Mouse (Mus musculus) cortical plate, adult 2 months (tissue): ENCODE measurements around the gene Fermt1. TPM values are rescaled to one million over a fixed set of nuclear protein-coding genes. Genes with fewer than 3 reads are reported as not detected.

ENCODE experiments used
- H3K27ac ChIP-seq: fragments of 200-500 bp; 2 replicates; pipeline ENCODE4 v1.5.1; 2012; ENCODE audit warnings: low read length, control low read depth, inconsistent platforms; ENCODE audit not compliant: insufficient read depth
- H3K4me1 ChIP-seq: fragments of 200-500 bp; 2 replicates; pipeline ENCODE4 v1.6.1; 2011; ENCODE audit warnings: low read length; ENCODE audit not compliant: control insufficient read depth, insufficient read depth
- H3K4me3 ChIP-seq: fragments of 200-500 bp; 2 replicates; pipeline ENCODE4 v1.5.1; 2011; ENCODE audit warnings: mild to moderate bottlenecking, low read length, control low read depth; ENCODE audit not compliant: insufficient read depth
- CTCF ChIP-seq: fragments of 200-500 bp; IDR thresholded peaks from 2 replicates; pipeline ENCODE4 v1.5.1; 2011; ENCODE audit warnings: mild to moderate bottlenecking, control low read depth, low read length; ENCODE audit not compliant: insufficient read depth; ENCODE audit errors: extremely low read depth
- POLR2A ChIP-seq: fragments of 200-500 bp; IDR thresholded peaks from 2 replicates; pipeline ENCODE4 v1.6.1; 2011; ENCODE audit warnings: mild to moderate bottlenecking, low read length, control low read depth; ENCODE audit not compliant: insufficient read depth; ENCODE audit errors: extremely low read depth
- polyA plus RNA-seq: library from polyadenylated mRNA; depleted of rRNA; stranded (reverse); fragments of >200 nt; gene quantifications from 2 replicates; pipeline ENCODE4 v1.2.3, GENCODE M21; 2012

Gene Fermt1
- polyA plus RNA-seq, 1 experiment: 0.25 TPM

DNA sequence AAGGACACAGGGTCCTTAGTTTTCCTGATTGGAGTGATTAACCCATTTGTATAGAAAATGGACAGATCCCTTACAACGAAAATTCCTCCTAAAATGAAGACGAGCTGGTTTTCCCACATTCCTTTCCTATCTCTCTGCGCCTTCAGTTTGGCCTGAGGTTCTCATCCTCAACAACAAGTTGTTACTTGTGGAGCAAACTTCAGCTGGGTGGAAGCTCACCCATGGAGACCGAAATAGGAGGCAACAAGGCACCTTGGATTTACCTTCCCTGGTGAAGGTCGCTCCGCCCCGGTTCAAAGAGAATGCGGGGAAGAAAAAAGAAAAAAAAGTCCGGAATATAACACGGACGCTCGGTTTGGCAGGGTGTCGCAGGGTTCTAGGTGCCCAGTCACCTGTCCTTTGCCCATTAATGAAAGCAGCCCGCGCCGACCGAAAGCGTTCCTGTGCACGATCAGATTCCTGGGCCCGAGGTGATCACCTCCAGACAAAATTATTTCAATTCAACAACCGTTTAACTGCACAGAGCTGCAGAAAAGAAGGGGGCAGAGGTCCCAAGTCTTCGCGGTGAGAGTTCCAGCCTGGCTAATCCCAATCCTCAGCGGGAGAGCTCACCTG is 888 bp downstream of the Fermt1 start:
- Histone ChIP-seq H3K4me3 (0 out of 2 replicates have a peak overlapping the region, but pooled peaks have one; percentile 18), H3K27ac (no peak overlapping the region), H3K4me1 (no peaks in the 10 kb centered on the region)
- TF ChIP-seq CTCF: no peak
- TF ChIP-seq POLR2A: no peak

DNA sequence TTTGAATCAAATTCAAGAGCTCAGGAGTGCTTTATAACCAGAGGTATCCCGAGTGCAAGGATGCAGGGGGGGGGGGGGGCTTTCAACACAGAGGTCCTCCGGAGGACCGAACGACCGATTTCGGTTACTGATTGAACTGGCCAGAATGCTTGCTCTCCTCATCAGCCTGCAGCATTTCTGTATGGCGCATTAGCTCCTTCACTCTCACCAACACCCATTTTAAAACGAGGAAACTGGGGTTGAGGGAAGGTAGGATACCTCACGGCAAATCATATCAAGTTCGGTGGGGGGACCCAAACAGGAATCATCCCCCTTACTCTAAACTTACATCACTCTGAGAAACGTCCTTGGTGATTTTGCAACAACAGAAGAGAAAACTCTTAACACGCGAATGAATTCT is 1.7 kb downstream of the Fermt1 start:
- Histone ChIP-seq H3K4me1 (no peaks in the 10 kb centered on the region), H3K4me3 (no peak overlapping the region), H3K27ac (no peak overlapping the region)
- no peak for TF ChIP-seq CTCF
- TF ChIP-seq POLR2A: no peak

GRCm38 (mm10) chr2:132943596-132943995 is 2.1 kb downstream of the Fermt1 start:
- H3K27ac ChIP-seq: no peak overlapping the region
- H3K4me1 ChIP-seq: no peaks in the 10 kb centered on the region
- no peak overlapping the region for H3K4me3 ChIP-seq
- TF ChIP-seq CTCF: no peak
- TF ChIP-seq POLR2A: no peak

DNA sequence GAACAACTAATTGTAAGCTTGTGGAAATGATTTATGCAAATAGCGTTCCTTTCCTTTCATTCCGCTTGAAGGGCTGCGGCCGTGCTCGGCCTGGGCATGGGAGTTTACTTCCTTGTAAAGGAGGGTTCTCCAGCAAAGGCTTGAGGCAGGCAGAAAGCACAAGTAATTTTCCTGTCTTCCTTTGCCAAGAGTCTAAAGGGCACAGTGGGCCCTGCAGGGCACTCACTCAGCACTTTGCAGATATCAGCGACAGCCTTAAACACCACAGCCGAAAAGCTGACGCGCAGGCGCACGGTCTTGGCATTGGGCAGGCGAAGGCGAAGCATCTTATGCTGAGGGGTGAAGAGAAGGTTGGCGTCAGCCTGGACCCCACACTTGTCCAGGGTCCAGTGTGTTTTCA is 6.7 kb downstream of the Fermt1 start:
- Histone ChIP-seq H3K4me3 (no peak overlapping the region), H3K4me1 (no peaks in the 10 kb centered on the region), H3K27ac (no peak overlapping the region)
- TF ChIP-seq CTCF (no peak), POLR2A (no peak)

- Histone ChIP-seq H3K27ac (no peak overlapping the region), H3K4me1 (no peaks in the 10 kb centered on the region), H3K4me3 (no peak overlapping the region)
- TF ChIP-seq CTCF: no peak
- no peak for TF ChIP-seq POLR2A
These were observed 9.5 kb downstream of the Fermt1 start for GRCm38 (mm10) chr2:132936176-132936575.

GRCm38 (mm10) chr2:132934711-132935110 is 11.0 kb downstream of the Fermt1 start:
- no peak for TF ChIP-seq POLR2A
- TF ChIP-seq CTCF: no peak
- no peak overlapping the region for H3K27ac ChIP-seq
- no peaks in the 10 kb centered on the region for H3K4me1 ChIP-seq
- H3K4me3 ChIP-seq: no peak overlapping the region

DNA sequence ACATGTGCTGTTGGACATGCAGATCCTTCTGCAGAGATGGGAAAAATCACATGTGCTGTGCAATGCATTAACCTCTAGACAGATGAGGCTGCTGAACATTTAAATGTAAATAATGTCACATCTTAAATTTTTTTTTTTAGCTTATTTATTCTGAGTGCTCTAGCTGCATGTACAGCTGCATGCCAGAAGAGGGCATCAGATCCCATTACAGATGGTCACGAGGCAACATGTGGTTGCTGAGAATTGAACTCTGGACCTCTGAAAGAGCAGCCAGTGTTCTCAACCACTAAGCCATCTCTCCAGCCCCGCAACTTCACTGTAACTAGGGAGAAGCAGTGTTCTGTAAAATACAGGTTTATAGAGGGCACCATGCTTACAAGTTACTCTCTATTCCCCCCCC is 11.6 kb downstream of the Fermt1 start:
- TF ChIP-seq POLR2A: no peak
- no peak for TF ChIP-seq CTCF
- no peak overlapping the region for H3K27ac ChIP-seq
- H3K4me3 ChIP-seq: no peak overlapping the region
- no peaks in the 10 kb centered on the region for H3K4me1 ChIP-seq

- Histone ChIP-seq H3K27ac (no peak overlapping the region), H3K4me3 (no peak overlapping the region)
- TF ChIP-seq CTCF (no peak), POLR2A (no peak)
These were observed 16.7 kb downstream of the Fermt1 start for GRCm38 (mm10) chr2:132928999-132929398.

GRCm38 (mm10) chr2:132927871-132928270 is 17.8 kb downstream of the Fermt1 start:
- TF ChIP-seq CTCF (no peak), POLR2A (no peak)

More at GRCm38 (mm10) chr2:132928999-132929398, 16.7 kb downstream of the Fermt1 start:
- no peaks in the 10 kb centered on the region for H3K4me1 ChIP-seq

DNA sequence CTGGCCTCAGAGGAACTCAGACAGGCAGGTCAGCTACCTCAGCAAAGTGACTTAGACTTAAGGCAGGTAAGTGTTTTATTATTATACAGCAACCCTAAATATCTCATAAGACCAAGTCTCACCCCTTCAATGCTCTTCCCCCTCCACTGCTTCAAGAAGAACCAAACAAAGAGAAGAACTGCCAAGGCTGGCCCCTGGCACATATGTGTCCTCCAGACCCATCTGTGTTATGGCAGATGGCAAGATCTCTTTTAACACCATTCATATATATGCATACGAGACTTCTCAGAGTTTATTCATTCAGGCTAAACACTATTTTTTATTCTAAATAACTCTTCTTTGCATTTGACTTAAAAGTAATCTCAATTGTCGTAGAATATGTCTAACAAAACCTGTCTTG is 18.4 kb downstream of the Fermt1 start:
- TF ChIP-seq POLR2A (no peak), CTCF (no peak)
- no peak overlapping the region for H3K4me3 ChIP-seq
- H3K27ac ChIP-seq: no peak overlapping the region
- no peaks in the 10 kb centered on the region for H3K4me1 ChIP-seq

More at GRCm38 (mm10) chr2:132927871-132928270, 17.8 kb downstream of the Fermt1 start:
- H3K4me3 ChIP-seq: no peak overlapping the region
- no peak overlapping the region for H3K27ac ChIP-seq
- no peaks in the 10 kb centered on the region for H3K4me1 ChIP-seq
